Mouse (Mus musculus) liver, adult (tissue): Measurements from ENCODE around the gene Olfr60.

Experiments
- GATA4 ChIP-seq: IDR thresholded peaks from 2 replicates; pipeline ENCODE4 v1.6.1; 2014; ENCODE audit warnings: mild to moderate bottlenecking, low read length; ENCODE audit not compliant: insufficient replicate concordance

The Olfr60 gene

GRCm38 (mm10) chr7:140361571-140361970 lies at the start of gene Olfr60:
TSS of gene Olfr60 (minus strand) at chr7:140361671.
- no peak for TF ChIP-seq GATA4

DNA sequence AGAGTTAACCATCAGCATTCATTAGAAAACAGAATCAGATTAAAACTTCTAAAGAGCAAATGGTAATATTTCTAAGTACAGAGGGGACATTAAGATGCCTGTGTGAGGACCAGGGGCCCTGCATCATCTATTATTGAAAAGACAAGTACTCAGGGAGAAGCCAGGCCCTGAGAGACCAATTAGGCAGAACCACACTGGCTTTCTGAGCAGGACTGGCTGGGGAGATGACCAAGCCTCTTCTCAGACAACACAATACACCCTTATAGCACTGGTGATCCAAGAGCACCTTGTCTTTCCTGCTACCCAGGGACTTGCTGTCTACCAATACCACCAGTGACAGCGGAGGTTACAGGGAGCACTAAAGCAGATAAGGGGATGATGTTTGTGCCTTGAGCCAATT lies 41.3 kb upstream of the Olfr60 start, which contains the start of gene Olfr531:
TSS of gene Olfr531 (minus strand) at position 101 of the 400 bp plus-strand sequence.
- no peak for TF ChIP-seq GATA4

DNA sequence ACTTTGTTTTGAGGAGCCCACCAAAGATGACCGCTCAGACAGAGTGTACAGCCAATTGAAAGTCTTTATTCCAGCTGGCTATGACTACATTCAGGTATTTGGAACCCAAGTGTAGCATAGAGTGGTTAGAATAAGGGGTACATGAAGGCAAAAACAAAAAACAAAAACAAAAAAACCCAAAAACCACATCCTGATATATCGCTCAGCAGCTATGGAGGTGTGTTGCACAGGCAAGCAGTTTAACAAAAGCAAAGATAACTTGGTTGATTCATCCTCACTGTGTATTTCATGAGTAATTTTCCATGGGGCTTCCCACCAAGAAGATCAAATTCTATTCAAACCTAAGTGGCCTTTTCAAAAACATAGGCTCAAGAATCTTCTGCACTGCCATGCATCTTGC lies 15.4 kb upstream of the Olfr60 start:
- no peak for TF ChIP-seq GATA4

DNA sequence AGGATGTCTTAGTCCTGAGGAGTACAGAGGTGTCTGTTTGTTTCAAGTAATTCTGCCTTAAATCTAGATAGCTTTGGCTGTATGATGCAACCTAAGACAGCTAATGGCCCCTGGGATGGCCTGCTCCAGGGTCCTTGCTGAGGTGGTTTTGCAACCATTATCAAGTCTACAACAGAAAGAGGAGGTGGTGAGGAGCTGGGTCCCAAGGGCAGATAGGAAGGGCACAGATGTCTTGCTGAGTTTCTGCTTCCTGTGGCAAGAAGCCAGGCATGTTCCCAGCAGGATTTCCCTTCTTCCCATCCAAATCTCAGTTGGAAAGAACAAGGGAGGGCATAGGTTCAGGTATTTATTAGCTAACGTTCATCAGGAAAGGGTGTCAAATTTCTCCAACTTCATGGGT lies 14.8 kb upstream of the Olfr60 start, which contains the start of gene Olfr530:
TSS of gene Olfr530 (minus strand) at position 101 of the 400 bp plus-strand sequence.
- no peak for TF ChIP-seq GATA4

GRCm38 (mm10) chr7:140374300-140374699 lies 12.8 kb upstream of the Olfr60 start:
- TF ChIP-seq GATA4: no peak

DNA sequence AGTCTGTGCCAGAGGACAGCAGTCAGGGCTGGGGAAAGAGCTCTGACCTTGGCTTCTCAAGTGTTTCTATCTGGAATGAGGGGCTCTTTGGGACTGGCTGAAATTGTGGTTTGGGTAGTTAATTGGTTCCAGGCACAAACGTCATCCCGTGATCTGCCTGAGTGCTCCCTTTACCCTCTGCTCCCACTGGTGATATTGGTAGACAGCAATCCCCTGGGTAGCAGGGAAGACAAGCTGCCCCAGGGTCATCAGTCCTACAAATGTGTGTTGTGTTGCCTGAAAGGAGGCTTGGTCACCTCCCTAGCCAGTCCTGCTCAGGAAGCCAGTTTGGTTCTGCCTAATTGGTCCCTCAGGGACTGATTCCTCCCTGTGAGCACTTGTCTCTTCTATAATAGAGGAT lies 27.8 kb downstream of the Olfr60 start, which contains the start of gene Olfr527:
TSS of gene Olfr527 (plus strand) at position 301 of the 400 bp plus-strand sequence.
- no peak for TF ChIP-seq GATA4

DNA sequence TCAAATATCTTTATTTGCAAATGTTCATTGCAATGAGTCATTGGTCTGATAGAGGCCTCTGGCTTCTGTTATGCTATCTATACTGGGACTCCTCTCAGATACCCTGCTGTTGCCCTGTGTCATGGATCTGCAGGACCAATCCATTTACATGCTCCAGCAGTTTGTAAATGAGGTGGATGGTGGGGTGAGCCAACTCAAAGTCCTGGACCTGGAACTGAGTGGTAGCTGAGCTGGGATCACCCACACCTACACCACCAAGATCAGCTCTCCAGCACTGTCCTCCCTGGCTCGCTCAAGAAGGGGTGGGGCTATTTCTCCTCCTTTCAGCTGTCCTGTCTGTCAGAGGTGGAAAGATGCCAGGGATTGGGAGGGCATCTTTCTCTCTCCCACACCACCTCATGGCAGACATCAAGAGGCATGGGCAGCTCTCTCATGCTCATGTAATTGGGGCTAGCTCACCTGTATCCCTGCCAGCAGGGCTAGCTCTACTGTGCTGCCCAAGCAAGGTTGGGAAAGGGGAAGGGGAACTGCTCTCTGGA lies 31.6 kb downstream of the Olfr60 start:
- TF ChIP-seq GATA4: no peak

DNA sequence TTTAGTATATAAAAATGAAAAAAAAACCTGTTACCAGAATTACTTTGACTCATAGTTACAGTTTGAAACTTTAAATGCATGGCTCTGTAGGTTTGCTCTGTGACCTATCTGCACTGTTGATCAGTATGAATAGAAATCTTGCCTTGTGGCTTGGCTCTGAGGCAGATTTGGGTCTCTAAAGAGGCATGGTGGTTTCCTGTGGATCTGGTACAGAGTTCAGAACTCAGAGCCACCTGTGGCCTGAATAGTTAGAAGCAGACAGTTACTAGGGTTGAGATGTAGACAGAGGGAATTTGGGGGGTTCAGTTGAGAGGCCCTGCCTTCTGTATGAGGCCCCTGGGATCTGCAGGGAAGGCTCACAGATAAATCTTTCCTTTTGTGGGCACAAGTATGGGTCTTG lies 40.3 kb downstream of the Olfr60 start:
- TF ChIP-seq GATA4: no peak

- no peak for TF ChIP-seq GATA4
Measured at GRCm38 (mm10) chr7:140320558-140320957, 40.9 kb downstream of the Olfr60 start, which contains the start of gene Olfr525. TSS of gene Olfr525 (plus strand) at chr7:140320858.

- no peak for TF ChIP-seq GATA4
Measured at GRCm38 (mm10) chr7:140319861-140320385, 41.5 kb downstream of the Olfr60 start.

DNA sequence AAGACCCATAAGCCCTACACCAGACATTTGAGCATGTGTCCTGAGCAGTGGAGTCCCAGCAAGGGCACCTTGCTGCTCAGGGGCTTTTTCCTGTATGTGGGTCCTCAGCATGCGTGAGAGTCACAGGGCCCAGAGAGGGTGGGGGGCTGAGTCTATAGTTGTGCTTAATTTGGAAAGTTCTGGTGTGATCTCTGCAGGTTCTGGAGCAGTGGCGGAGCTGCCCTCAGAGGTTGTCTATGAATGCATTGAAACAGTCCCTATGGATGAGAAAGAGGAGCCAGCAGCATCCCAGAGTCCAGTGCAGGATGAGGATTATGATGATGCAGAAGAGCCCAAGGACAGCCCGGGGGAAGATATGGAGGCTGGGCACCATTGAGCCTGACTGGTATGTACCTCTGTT lies 62.1 kb downstream of the Olfr60 start:
- TF ChIP-seq GATA4: no peak

- TF ChIP-seq GATA4: no peak
Measured at GRCm38 (mm10) chr7:140296876-140297275, 64.6 kb downstream of the Olfr60 start.

DNA sequence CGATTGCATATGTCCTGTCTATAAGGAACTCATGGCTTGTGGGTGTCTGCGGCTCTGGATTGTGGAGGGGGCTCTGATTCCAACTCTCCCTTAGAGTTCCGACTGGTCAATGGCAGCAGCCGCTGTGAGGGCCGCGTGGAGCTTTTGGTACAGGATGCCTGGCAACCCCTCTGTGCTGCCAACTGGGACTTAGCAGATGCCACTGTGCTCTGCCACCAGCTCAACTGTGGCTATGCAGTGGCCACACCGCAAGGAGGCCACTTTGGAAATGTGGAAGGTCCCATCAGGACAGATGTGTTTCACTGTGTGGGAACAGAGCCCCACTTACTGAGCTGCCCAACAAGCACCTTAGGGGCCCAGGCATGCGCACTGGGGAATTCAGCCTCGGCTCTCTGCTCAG lies 65.7 kb downstream of the Olfr60 start:
- TF ChIP-seq GATA4: no peak
